Mouse (Mus musculus): ENCODE results near the gene Cass4.

Gene Cass4

GRCm38 (mm10) chr2:172393391-172394051 lies at the start of gene Cass4:
Cass4 (plus strand) TSS chr2:172393794.
- DNase-seq (ENCODE audit: low spot score), result no peak

- DNase-seq (ENCODE audit: low spot score), result no peak
Measured at GRCm38 (mm10) chr2:172344669-172345068, 48.9 kb upstream of the Cass4 start.

GRCm38 (mm10) chr2:172345258-172345738 lies 48.3 kb upstream of the Cass4 start, which contains the start of gene Fam210b:
Fam210b (plus strand) TSS chr2:172345565.
- peak; percentile 97 for DNase-seq (ENCODE audit: low spot score)

- DNase-seq (ENCODE audit: low spot score), result peak; percentile 37
Measured at GRCm38 (mm10) chr2:172346034-172346929, 47.3 kb upstream of the Cass4 start.

GRCm38 (mm10) chr2:172346933-172347611 lies 46.5 kb upstream of the Cass4 start:
- DNase-seq (ENCODE audit: low spot score), result no peak

GRCm38 (mm10) chr2:172348297-172348950 lies 45.2 kb upstream of the Cass4 start:
- no peak for DNase-seq (ENCODE audit: low spot score)

GRCm38 (mm10) chr2:172349776-172350175 lies 43.8 kb upstream of the Cass4 start:
- no peak for DNase-seq (ENCODE audit: low spot score)

GRCm38 (mm10) chr2:172350773-172351172 lies 42.8 kb upstream of the Cass4 start:
- no peak for DNase-seq (ENCODE audit: low spot score)

- no peak for DNase-seq (ENCODE audit: low spot score)
Measured at GRCm38 (mm10) chr2:172353218-172353617, 40.4 kb upstream of the Cass4 start.

GRCm38 (mm10) chr2:172354761-172355160 lies 38.8 kb upstream of the Cass4 start:
- no peak for DNase-seq (ENCODE audit: low spot score)

GRCm38 (mm10) chr2:172355833-172356232 lies 37.8 kb upstream of the Cass4 start:
- DNase-seq (ENCODE audit: low spot score), result no peak

- DNase-seq (ENCODE audit: low spot score), result no peak
Measured at GRCm38 (mm10) chr2:172363176-172363575, 30.4 kb upstream of the Cass4 start.

GRCm38 (mm10) chr2:172370411-172371223 lies 23.0 kb upstream of the Cass4 start, which contains the start of the genes Aurka and Cstf1:
Aurka (minus strand) TSS chr2:172370535.
Cstf1 (plus strand) TSS chr2:172370681.
- DNase-seq (ENCODE audit: low spot score), result peak; percentile 91

- no peak for DNase-seq (ENCODE audit: low spot score)
Measured at GRCm38 (mm10) chr2:172371258-172371657, 22.3 kb upstream of the Cass4 start.

- no peak for DNase-seq (ENCODE audit: low spot score)
Measured at GRCm38 (mm10) chr2:172376551-172376950, 17.0 kb upstream of the Cass4 start.

- no peak for DNase-seq (ENCODE audit: low spot score)
Measured at GRCm38 (mm10) chr2:172376999-172377515, 16.5 kb upstream of the Cass4 start.

- DNase-seq (ENCODE audit: low spot score), result no peak
Measured at GRCm38 (mm10) chr2:172378332-172378731, 15.3 kb upstream of the Cass4 start.

GRCm38 (mm10) chr2:172380513-172380912 lies 13.1 kb upstream of the Cass4 start:
- peak; percentile 24 for DNase-seq (ENCODE audit: low spot score)

- DNase-seq (ENCODE audit: low spot score), result no peak
Measured at GRCm38 (mm10) chr2:172381341-172381740, 12.3 kb upstream of the Cass4 start.

- DNase-seq (ENCODE audit: low spot score), result no peak
Measured at GRCm38 (mm10) chr2:172381898-172382297, 11.7 kb upstream of the Cass4 start.

- DNase-seq (ENCODE audit: low spot score), result no peak
Measured at GRCm38 (mm10) chr2:172384715-172385114, 8.9 kb upstream of the Cass4 start.

All from ovary, adult 18-20 months (tissue).